Mouse (Mus musculus): Measurements from ENCODE around the gene Rdh19.
"Not testable (repeated sequence)": the region's sequence is repeated elsewhere in the genome, so short reads cannot be mapped to it uniquely, and the experiment has no call there.

Gene Rdh19

DNA sequence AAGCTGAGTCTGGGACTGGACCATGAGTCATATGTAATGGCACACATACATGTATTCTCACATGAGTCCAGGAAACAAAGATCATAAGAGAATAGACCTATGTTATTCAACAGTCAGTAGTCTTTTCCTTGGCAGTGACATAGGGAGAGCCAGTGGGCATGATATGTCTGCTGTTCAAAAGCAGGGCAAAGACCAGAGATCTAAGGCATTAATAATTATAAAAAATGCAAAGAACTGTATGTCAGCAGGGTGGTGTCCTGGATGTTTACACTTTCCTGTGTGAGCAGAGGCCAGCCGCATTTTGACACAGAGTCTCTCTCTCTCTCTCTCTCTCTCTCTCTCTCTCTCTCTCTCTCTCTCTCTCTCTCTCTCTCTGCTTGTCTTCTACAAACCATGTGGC lies at the start of gene Rdh19:
Gene Rdh19, plus strand, starts transcription at position 301 of the 400 bp plus-strand sequence.
- DNase-seq (ENCODE audit: low spot score), result no peak

DNA sequence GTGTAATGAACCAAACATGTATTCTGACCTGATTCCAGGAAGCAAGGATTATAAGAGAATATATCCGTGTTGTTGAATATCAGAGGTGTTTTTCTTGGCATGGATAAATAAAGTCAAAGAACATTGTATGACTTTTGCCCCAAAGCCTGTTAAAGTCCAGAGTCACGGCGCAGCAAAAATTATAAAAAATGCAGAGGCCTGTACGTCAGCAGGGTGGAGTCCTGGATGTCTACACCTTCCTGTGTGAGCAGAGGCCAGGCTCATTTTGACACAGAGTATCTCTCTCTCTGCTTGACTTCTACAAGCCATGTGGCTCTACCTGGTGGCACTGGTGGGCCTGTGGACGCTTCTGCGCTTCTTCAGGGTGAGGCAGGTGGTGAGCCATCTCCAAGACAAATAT lies 48.8 kb upstream of the Rdh19 start, which contains the start of gene Rdh16:
Gene Rdh16, plus strand, starts transcription at position 262 of the 400 bp plus-strand sequence.
- no peak for DNase-seq (ENCODE audit: low spot score)

- no peak for DNase-seq (ENCODE audit: low spot score)
These were observed 48.1 kb upstream of the Rdh19 start for GRCm38 (mm10) chr10:127801612-127802011.

- DNase-seq (ENCODE audit: low spot score), result no peak
These were observed 47.5 kb upstream of the Rdh19 start for GRCm38 (mm10) chr10:127802236-127802635.

GRCm38 (mm10) chr10:127804416-127804815 lies 45.3 kb upstream of the Rdh19 start:
- DNase-seq (ENCODE audit: low spot score), result no peak

GRCm38 (mm10) chr10:127815888-127816287 lies 33.8 kb upstream of the Rdh19 start:
- DNase-seq (ENCODE audit: low spot score), result no peak

- DNase-seq (ENCODE audit: low spot score), result peak; percentile 41
These were observed 32.3 kb upstream of the Rdh19 start for GRCm38 (mm10) chr10:127817268-127817910.

DNA sequence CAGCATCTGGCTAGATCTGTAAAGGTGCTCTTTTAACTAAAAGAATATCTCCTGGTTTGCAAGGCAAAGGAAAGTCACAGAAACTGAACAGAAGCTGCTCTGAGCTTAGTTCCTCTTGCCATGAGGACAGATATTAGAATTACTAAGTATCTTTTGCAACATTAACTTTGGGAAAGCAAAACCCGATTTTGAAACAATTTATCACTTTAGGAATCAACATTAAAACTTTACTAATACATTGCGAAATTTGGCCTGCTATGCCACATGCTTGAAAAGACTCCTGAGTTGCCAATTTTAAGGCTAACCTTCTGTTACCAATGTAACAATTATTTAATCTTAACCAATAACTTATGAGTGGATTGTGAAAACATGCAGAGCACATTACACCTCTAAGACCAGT lies 27.9 kb upstream of the Rdh19 start:
- DNase-seq (ENCODE audit: low spot score), result not testable (repeated sequence)

DNA sequence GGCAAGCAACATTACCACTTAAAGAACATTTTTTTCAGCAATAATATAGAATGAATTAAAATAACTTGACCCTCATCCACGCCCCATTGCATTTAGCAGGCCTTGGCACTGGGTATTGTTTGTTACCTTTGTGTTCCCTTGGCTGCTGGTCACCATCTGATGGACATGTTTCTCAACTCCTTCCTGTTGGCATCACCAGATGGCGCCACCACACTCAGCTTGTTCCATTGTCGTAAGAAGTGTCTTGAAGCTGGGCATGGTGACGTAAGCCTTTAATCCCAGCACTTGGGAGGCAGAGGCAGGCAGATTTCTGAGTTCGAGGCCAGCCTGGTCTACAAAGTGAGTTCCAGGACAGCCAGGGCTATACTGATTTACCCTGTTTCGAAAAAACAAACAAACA lies 24.3 kb upstream of the Rdh19 start:
- no peak for DNase-seq (ENCODE audit: low spot score)

DNA sequence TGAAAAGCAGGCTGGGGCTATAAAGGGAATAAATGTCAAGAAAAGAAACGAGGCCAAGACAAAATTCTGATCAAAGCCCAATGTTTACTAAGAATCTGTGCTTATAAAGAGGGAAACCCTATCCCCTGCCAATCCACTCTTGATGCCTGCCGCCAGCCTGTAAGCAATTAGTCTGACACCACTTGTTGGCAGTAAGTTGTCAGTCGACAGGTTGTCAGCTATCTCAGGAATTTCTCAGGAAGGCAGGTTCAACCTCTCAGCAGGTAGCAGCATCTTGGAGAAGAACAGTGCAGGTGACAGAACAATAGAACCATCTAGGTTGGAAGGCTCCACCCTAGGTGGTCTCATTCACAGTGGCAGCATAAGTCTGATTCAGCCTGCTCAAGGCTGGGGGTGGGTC lies 20.6 kb upstream of the Rdh19 start:
- no peak for DNase-seq (ENCODE audit: low spot score)

GRCm38 (mm10) chr10:127834186-127834585 lies 15.5 kb upstream of the Rdh19 start:
- not testable (repeated sequence) for DNase-seq (ENCODE audit: low spot score)

DNA sequence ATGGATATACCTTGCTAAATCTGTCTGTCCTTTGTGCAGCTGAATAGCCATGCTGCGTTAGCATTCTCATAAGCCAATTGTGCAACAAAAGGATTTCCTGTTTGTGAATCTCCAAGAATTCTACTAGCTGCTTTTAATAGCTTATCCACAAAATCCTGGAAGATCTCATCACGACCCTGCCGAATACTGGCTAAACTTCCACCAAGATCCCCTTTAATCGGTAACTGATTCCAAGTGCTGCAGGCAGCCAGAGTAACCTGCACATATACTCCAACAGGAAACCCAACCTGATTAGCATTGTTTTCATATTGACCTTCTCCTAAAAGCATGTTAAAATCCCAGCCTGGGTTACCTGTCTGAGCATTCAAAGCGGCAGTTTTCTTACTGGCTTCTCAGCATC lies 14.4 kb upstream of the Rdh19 start:
- no peak for DNase-seq (ENCODE audit: low spot score)

DNA sequence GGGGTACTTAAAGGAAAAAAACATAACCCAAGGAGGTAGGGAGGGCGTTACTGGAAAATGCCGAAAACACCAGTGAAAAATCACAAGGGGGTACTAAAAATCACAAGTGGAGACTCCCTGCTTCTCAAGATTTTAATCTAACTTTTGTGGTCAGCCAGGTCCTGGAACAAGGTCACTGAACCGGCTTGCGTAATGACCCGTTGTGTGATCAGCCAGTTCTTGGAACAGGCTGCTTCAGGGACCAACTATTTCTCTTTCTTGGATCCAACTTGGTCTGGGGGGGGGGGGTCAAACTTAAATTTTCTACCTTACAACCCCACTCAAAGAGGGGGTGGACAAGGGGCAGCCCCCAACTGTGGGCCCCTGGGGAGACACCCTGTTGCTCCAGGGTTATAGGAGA lies 11.9 kb upstream of the Rdh19 start:
- not testable (repeated sequence) for DNase-seq (ENCODE audit: low spot score)

DNA sequence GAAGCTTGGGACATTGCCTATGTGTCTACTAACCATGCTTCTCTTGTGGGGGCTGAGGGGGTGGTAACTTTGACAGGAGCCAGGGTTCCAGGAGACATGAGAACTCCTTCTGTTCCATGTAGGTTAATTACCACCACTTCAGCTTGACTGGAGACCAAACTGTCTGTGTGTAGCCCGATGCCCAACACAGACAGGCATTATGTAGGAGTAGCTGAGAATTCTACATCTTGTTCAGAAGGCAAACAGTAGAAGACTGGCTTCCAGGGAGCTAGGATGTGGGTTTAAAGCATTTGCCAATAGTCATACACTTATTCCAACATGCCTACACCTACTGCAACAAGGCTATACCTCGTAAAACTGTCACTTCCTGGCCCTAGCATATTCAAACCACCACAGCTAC lies 11.2 kb upstream of the Rdh19 start:
- DNase-seq (ENCODE audit: low spot score), result no peak

GRCm38 (mm10) chr10:127840776-127841175 lies 9.0 kb upstream of the Rdh19 start:
- DNase-seq (ENCODE audit: low spot score), result no peak

DNA sequence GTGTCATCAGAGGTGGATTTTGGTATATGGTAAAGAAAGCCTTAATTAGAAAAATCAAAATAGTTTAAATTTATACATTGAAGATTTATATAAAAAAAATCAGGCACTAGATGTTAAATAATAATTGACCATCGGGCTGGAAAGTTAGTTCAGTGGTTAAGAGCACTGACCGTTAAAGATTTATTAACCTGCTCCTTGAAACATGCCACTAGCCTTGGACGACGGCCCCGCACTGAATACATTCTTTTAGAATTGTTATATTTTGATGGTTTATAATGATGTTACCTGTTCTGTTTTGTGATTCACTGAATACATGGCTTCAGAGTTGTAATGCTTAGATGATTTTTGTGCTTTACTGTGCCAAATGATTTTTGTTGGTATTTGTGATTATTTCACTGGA lies 3.8 kb upstream of the Rdh19 start:
- DNase-seq (ENCODE audit: low spot score), result not testable (repeated sequence)

DNA sequence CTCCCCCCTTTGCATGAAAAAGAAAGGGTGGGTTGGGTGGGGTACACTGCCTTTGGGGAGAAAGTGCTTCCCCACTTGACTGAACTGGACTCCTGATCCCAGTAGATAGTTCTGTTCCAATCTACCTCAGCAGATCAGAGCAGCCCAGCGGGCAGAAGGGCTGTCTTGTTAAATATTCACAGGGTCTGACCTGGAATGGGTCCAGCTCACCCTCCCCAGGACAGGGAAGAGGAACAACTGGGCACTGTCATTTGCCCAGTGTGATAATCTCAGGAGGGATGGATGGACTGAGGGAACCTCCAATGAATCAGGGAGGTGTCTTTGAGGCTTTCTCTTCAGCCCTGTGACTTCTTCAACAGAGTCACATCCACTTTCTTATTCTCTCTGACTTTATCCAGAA lies 1.6 kb upstream of the Rdh19 start:
- DNase-seq (ENCODE audit: low spot score), result no peak

- DNase-seq (ENCODE audit: low spot score), result no peak
These were observed 6.6 kb downstream of the Rdh19 start for GRCm38 (mm10) chr10:127856376-127856775.

DNA sequence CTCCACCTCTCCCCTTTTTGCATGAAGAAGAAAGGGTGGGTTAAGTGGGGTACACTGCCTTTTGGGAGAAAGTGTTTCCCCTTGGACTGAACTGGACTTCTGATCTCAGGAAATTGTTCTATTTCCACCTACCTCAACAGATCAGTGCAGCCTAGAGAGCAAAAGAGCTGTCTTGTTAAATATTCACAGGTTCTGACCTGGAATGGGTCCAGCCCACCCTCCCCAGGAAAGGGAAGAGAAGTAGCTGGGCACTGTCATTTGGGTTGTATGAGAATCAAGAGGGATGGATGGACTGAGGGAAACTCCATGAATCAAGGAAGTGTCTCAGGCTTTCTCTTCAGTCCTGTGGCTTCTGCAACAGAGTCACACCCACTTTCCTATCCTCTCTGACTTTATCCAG lies 15.2 kb downstream of the Rdh19 start:
- DNase-seq (ENCODE audit: low spot score), result no peak

- DNase-seq (ENCODE audit: low spot score), result no peak
These were observed 16.5 kb downstream of the Rdh19 start, which contains the start of gene Rdh16f2 for GRCm38 (mm10) chr10:127866232-127866631. Gene Rdh16f2, plus strand, starts transcription at chr10:127866474.

DNA sequence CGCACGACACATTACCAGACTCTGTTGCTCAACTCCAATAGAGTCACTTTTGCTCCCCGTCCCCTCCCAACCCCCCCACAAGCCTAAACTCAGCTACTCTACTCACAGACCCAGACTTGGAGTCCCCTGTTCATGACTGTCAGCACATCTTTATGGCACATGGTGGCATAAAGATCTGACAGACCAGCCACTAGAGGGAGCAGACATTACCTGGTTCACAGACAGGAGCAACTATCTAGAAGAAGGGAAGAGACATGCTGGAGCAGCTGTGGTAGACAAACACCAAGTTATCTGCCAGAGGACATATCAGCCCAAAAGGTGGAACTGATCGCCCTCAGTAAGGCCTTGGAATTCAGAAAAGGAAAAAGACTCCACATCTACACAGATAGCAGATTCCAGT lies 22.8 kb downstream of the Rdh19 start:
- DNase-seq (ENCODE audit: low spot score), result peak; percentile 33

DNA sequence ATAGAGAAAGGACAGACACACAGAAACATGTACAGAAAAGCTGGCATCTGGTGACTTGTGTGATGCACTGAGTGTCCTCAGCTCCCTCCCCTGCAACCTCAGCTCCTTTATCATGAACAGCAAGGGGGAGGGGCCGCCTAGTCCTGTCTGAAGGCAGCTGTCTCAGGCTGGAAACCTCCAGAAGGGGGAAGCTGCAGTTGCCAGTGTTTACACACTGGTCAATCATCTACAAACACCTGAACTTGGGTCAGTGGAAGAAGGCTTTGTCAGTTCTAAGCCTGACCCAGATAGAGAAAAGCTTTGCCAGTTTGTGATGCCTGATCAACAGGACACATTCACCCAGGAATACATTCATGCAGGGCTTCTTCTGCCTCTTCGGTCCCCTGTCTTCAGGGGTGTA lies 28.0 kb downstream of the Rdh19 start:
- peak; percentile 78 for DNase-seq (ENCODE audit: low spot score)

- peak; percentile 5 for DNase-seq (ENCODE audit: low spot score)
These were observed 28.7 kb downstream of the Rdh19 start for GRCm38 (mm10) chr10:127878262-127879057.

All from urinary bladder, postnatal 14 days (tissue).